18 mouse cellular contexts compared by ENCODE assay signal in genomic region chr15:62221024-62221819, GRCm38 (mm10).
DNase-seq lines count a peak whose midpoint lies in the region; ATAC-seq and TF ChIP-seq lines count a peak whose summit lies in the region.
"Had no signal": no experiment of that assay in that cellular context is flagged by ENCODE, and none has a peak within 500 bp of the region (broad histone marks: within the 10 kb centered on the region; RNA-seq: fewer than 3 reads in every experiment).

No protein-coding gene starts in this region.

- no peak for TF ChIP-seq EP300 in CH12.LX (IDR thresholded peaks at IDR 0.05; ENCODE audit: low read length)
- peak; percentile 98 for TF ChIP-seq EP300 in liver, postnatal 0 days (IDR thresholded peaks at IDR 0.05; ENCODE audit: low read depth)

- WGBS in heart, embryonic 10.5 days = 32% methylated on average over 8 of the region's 8 CpGs
- 62% methylated on average over 8 of the region's 8 CpGs for WGBS in liver, postnatal 0 days (ENCODE audit: insufficient replicate concordance)

- peak; percentile 95 for DNase-seq in heart, embryonic 10.5 days (ENCODE audit: low spot score)
- no peak for DNase-seq in heart, postnatal 36 days
- DNase-seq in CH12.LX (ENCODE audit: extremely low read depth) = no peak
- DNase-seq in liver, postnatal 0 days = peak; percentile 61
- DNase-seq in ovary, adult 18-20 months (ENCODE audit: low spot score) = no peak
- no peak for DNase-seq in left cerebral cortex, postnatal 36 days (ENCODE audit: low spot score in 2 of 2)
- no peak for DNase-seq in frontal cortex, postnatal 10 days (ENCODE audit: low spot score in 2 of 2)
- DNase-seq: adrenal gland, postnatal 14 days; cerebellum, postnatal 25 days; gastrocnemius, postnatal 10 days; kidney, adult 2 months; retina, postnatal 1 day had no signal

- peaks cover 16% of the 10 kb centered on the region; the same call in 1 of the 2 replicates for H3K27me3 ChIP-seq in heart, embryonic 10.5 days (ENCODE audit: insufficient read depth, poor library complexity, severe bottlenecking)
- no peaks in the 10 kb centered on the region for H3K27me3 ChIP-seq in CH12.LX (replicated peaks)
- H3K27me3 ChIP-seq in erythroblast, embryonic 14.5 days (ENCODE audit: control insufficient read depth) = no peaks in the 10 kb centered on the region
- H3K27me3 ChIP-seq in liver, postnatal 0 days (ENCODE audit: insufficient read depth, low read length) = no peaks in the 10 kb centered on the region
- H3K27me3 ChIP-seq: heart, embryonic 15.5 days; hindbrain, embryonic 13.5 days had no signal

- H3K4me3 ChIP-seq in heart, embryonic 10.5 days = no peak overlapping the region
- H3K4me3 ChIP-seq in CH12.LX (replicated peaks in 1 of 3; ENCODE audit: low read depth in 2 of 3, low read length in 2 of 3, poor library complexity in 1 of 3) = no peak overlapping the region
- H3K4me3 ChIP-seq in erythroblast, embryonic 14.5 days (replicated peaks) = peak overlapping the region; percentile 53
- no peak overlapping the region for H3K4me3 ChIP-seq in liver, postnatal 0 days (ENCODE audit: low read depth, low read length)
- H3K4me3 ChIP-seq: heart, embryonic 15.5 days; hindbrain, embryonic 13.5 days; left cerebral cortex, adult 2 months had no signal

- no peaks in the 10 kb centered on the region for H3K36me3 ChIP-seq in heart, embryonic 10.5 days
- H3K36me3 ChIP-seq in CH12.LX (replicated peaks in 1 of 2; ENCODE audit: control insufficient read depth in 1 of 2, insufficient read depth in 1 of 2, low read length in 1 of 2) = peaks cover 57 to 94% of the 10 kb centered on the region in 2 experiments
- H3K36me3 ChIP-seq in erythroblast, embryonic 14.5 days (ENCODE audit: control insufficient read depth) = peaks cover 27% of the 10 kb centered on the region
- no peaks in the 10 kb centered on the region for H3K36me3 ChIP-seq in liver, postnatal 0 days (replicated peaks; ENCODE audit: insufficient read depth, low read length)
- H3K36me3 ChIP-seq: heart, embryonic 15.5 days; hindbrain, embryonic 13.5 days had no signal

- no peak for TF ChIP-seq POLR2A in CH12.LX (IDR thresholded peaks at IDR 0.05; ENCODE audit: low read depth, low read length)

- H3K4me1 ChIP-seq in heart, embryonic 10.5 days = peaks cover 29% of the 10 kb centered on the region
- H3K4me1 ChIP-seq in CH12.LX (ENCODE audit: control insufficient read depth in 1 of 2, insufficient read depth in 2 of 2) = peaks cover 30 to 76% of the 10 kb centered on the region in 2 experiments
- peaks cover 84% of the 10 kb centered on the region for H3K4me1 ChIP-seq in erythroblast, embryonic 14.5 days (ENCODE audit: control insufficient read depth)
- peaks cover 43% of the 10 kb centered on the region for H3K4me1 ChIP-seq in liver, postnatal 0 days (ENCODE audit: insufficient read depth)

- peak; percentile 83 for ATAC-seq in liver, postnatal 0 days
- ATAC-seq: forebrain, embryonic 16.5 days had no signal

- H3K27ac ChIP-seq in heart, embryonic 10.5 days = peak overlapping the region; percentile 70
- no peak overlapping the region for H3K27ac ChIP-seq in CH12.LX (ENCODE audit: insufficient read depth, low read depth)
- H3K27ac ChIP-seq in liver, postnatal 0 days (ENCODE audit: low read depth) = peak overlapping the region; percentile 72
- H3K27ac ChIP-seq: heart, embryonic 15.5 days; hindbrain, embryonic 13.5 days; left cerebral cortex, adult 2 months; macrophage had no signal

- H3K4me2 ChIP-seq in CH12.LX (ENCODE audit: insufficient read depth, low read depth, poor library complexity, severe bottlenecking) = no peak overlapping the region
- H3K4me2 ChIP-seq in liver, postnatal 0 days (ENCODE audit: low read depth, low read length) = peak overlapping the region; percentile 51
- H3K4me2 ChIP-seq: heart, embryonic 15.5 days; hindbrain, embryonic 13.5 days had no signal

- in situ Hi-C loops in CH12.LX (cut with MboI; ENCODE audit: low pct_ligation_motif_present, low pct_unique_long_range_greater_than_20kb, low sequenced_read_pairs) = no loop called here

- no peak for TF ChIP-seq RAD21 in CH12.LX (IDR thresholded peaks at IDR 0.05; ENCODE audit: low read depth, low read length)

- dilution Hi-C loops in CH12.LX (cut with MboI; ENCODE audit: extremely low pct_ligation_motif_present, extremely low pct_unique_long_range_greater_than_20kb, low sequenced_read_pairs) = no loop called here

- H3K9me3 ChIP-seq in heart, embryonic 10.5 days = no peaks in the 10 kb centered on the region
- H3K9me3 ChIP-seq in CH12.LX (replicated peaks; ENCODE audit: low read length) = no peaks in the 10 kb centered on the region
- peaks cover 17% of the 10 kb centered on the region for H3K9me3 ChIP-seq in erythroblast, embryonic 14.5 days (ENCODE audit: control insufficient read depth, low read length)
- no peaks in the 10 kb centered on the region for H3K9me3 ChIP-seq in liver, postnatal 0 days (ENCODE audit: low read length)
- H3K9me3 ChIP-seq: heart, embryonic 15.5 days; hindbrain, embryonic 13.5 days had no signal

- intact Hi-C loops in heart, postnatal 36 days (cut with DNase I) = no loop called here
- intact Hi-C loops in left cerebral cortex, postnatal 36 days (cut with DNase I) = no loop called here

- TF ChIP-seq CTCF in CH12.LX (conservative IDR thresholded peaks at IDR 0.05 in 1 of 2, IDR thresholded peaks at IDR 0.05 in 1 of 2; ENCODE audit: low read depth in 2 of 2, low read length in 2 of 2) = no peak
- TF ChIP-seq CTCF in liver, postnatal 0 days (IDR thresholded peaks at IDR 0.05; ENCODE audit: low read depth) = no peak

- peaks cover 55% of the 10 kb centered on the region for H3K79me2 ChIP-seq in CH12.LX (replicated peaks; ENCODE audit: control insufficient read depth, extremely low read depth, insufficient read depth, poor library complexity, severe bottlenecking)

- H3K9ac ChIP-seq in CH12.LX (ENCODE audit: insufficient read depth, low read depth) = no peak overlapping the region
- no peak overlapping the region for H3K9ac ChIP-seq in liver, postnatal 0 days (replicated peaks)
- H3K9ac ChIP-seq: heart, embryonic 15.5 days; hindbrain, embryonic 13.5 days had no signal

TF ChIP-seq in CH12.LX, 34 proteins besides CTCF, POLR2A, EP300 and RAD21:
- TF ChIP-seq JUN (IDR thresholded peaks at IDR 0.05; ENCODE audit: insufficient read depth, low read depth, low read length) = no peak
- TF ChIP-seq POLR2AphosphoS2 (IDR thresholded peaks at IDR 0.05; ENCODE audit: low read depth, low read length) = peak; percentile 18; the same call in 1 of the 2 replicates

Comparison
In these comparisons a context has a peak if more than half of its experiments do, and no peak if none do; other contexts are left out.
1. DNase-seq: peak in heart, embryonic 10.5 days (single experiment) and liver, postnatal 0 days (single experiment); none in heart, postnatal 36 days (0 of 2), CH12.LX (single experiment), ovary, adult 18-20 months (single experiment), left cerebral cortex, postnatal 36 days (0 of 2) and frontal cortex, postnatal 10 days (0 of 2).